10 mouse cellular contexts compared by ENCODE assay signal in genomic region chr12:12306814-12307213, GRCm38 (mm10).
"Had no signal": no experiment of that assay in that cellular context is flagged by ENCODE, and none has a peak within 500 bp of the region (broad histone marks: within the 10 kb centered on the region; RNA-seq: fewer than 3 reads in every experiment).

No protein-coding gene starts in this region.

- H3K27ac ChIP-seq: kidney, postnatal 0 days; liver, embryonic 13.5 days had no signal

- H3K9ac ChIP-seq: liver, embryonic 13.5 days had no signal

- H3K4me1 ChIP-seq: liver, embryonic 13.5 days had no signal

- H3K27me3 ChIP-seq: liver, embryonic 13.5 days had no signal

- H3K4me3 ChIP-seq: liver, embryonic 13.5 days had no signal

- H3K36me3 ChIP-seq: liver, embryonic 13.5 days had no signal

- DNase-seq: kidney, postnatal 25 days; liver, embryonic 13.5 days; lung, adult 2 months; lung, postnatal 14 days; lung, postnatal 4 days; midbrain, embryonic 14.5 days; thymus, adult 18-20 months; thymus, postnatal 36 days had no signal

- H3K4me2 ChIP-seq: liver, embryonic 13.5 days; midbrain, embryonic 11.5 days had no signal

- H3K9me3 ChIP-seq: liver, embryonic 13.5 days had no signal
